Mouse (Mus musculus) heart, embryonic 12.5 days (tissue): ENCODE data around the gene Ift22. TPM values are rescaled to one million over a fixed set of nuclear protein-coding genes. Genes with fewer than 3 reads are reported as not detected.

Experiments used
- ATAC-seq: fragments of 200-750 bp; cut with Nextera tagmentation; 2 replicates; pipeline ENCODE4 v1.8.0; 2017; ENCODE audit warnings: moderate TSS enrichment, moderate library complexity; ENCODE audit not compliant: insufficient number of reproducible peaks, low FRiP score
- H3K27ac ChIP-seq: fragments of 300-500 bp; sonication (generic); 2 replicates; pipeline ENCODE4 v1.5.1; 2016; ENCODE audit warnings: mild to moderate bottlenecking, moderate library complexity; ENCODE audit not compliant: poor library complexity, severe bottlenecking
- H3K27me3 ChIP-seq: fragments of 300-500 bp; sonication (generic); replicated peaks from 2 replicates; pipeline ENCODE4 v1.6.1; 2016; ENCODE audit warnings: mild to moderate bottlenecking, moderate library complexity
- H3K36me3 ChIP-seq: fragments of 300-500 bp; sonication (generic); 2 replicates; pipeline ENCODE4 v1.6.1; 2016; ENCODE audit warnings: mild to moderate bottlenecking, moderate library complexity
- H3K4me1 ChIP-seq: fragments of 300-500 bp; sonication (generic); replicated peaks from 2 replicates; pipeline ENCODE4 v1.6.1; 2016; ENCODE audit warnings: mild to moderate bottlenecking
- H3K4me2 ChIP-seq: fragments of 300-500 bp; sonication (generic); 2 replicates; pipeline ENCODE4 v1.6.1; 2016; ENCODE audit warnings: mild to moderate bottlenecking, moderate library complexity
- H3K4me3 ChIP-seq: fragments of 300-500 bp; sonication (generic); 2 replicates; pipeline ENCODE4 v1.5.1; 2016; ENCODE audit warnings: mild to moderate bottlenecking
- H3K9ac ChIP-seq: fragments of 300-500 bp; sonication (generic); 2 replicates; pipeline ENCODE4 v1.6.1; 2016; ENCODE audit warnings: mild to moderate bottlenecking, moderate library complexity
- H3K9me3 ChIP-seq: fragments of 300-500 bp; sonication (generic); replicated peaks from 2 replicates; pipeline ENCODE4 v1.6.1; 2016; ENCODE audit warnings: mild to moderate bottlenecking, moderate library complexity
- WGBS: fragments of 180-500 bp; shearing (Covaris S2); methylation state at CpG from one replicate; pipeline ENCODE4 v1.1.7; 2016; 5-methylcytosine and 5-hydroxymethylcytosine counted together
- polyA plus RNA-seq: library from polyadenylated mRNA; unstranded; fragments of >200 nt; fragmentation: Nextera tagmentation; extraction: Ambion mirVana; gene quantifications from 2 replicates; pipeline ENCODE4 v1.2.1, GENCODE M21; 2016

The Ift22 gene
- 36.9 and 40.9 TPM in 2 replicates for polyA plus RNA-seq

- peak within 1 kb of the TSS; percentile 69 for H3K4me3 ChIP-seq
- peaks cover 20% of the 10 kb centered on the region for H3K36me3 ChIP-seq
- peak within 1 kb of the TSS; percentile 63 for H3K9ac ChIP-seq
- peak; percentile 86 for ATAC-seq
- peaks cover 4% of the 10 kb centered on the region; the same call in 1 of the 2 replicates for H3K4me1 ChIP-seq
- H3K27me3 ChIP-seq, result no peaks in the 10 kb centered on the region
- no peaks in the 10 kb centered on the region; the same call in 1 of the 2 replicates for H3K9me3 ChIP-seq
- peak within 1 kb of the TSS; percentile 66 for H3K4me2 ChIP-seq
- H3K27ac ChIP-seq, result no peak within 1 kb of the TSS
- WGBS, result 8% methylated on average over 32 of the region's 32 CpGs
Measured at GRCm38 (mm10) chr5:136907991-136908857, at the start of gene Ift22. Ift22 (plus strand) TSS chr5:136908150.

DNA sequence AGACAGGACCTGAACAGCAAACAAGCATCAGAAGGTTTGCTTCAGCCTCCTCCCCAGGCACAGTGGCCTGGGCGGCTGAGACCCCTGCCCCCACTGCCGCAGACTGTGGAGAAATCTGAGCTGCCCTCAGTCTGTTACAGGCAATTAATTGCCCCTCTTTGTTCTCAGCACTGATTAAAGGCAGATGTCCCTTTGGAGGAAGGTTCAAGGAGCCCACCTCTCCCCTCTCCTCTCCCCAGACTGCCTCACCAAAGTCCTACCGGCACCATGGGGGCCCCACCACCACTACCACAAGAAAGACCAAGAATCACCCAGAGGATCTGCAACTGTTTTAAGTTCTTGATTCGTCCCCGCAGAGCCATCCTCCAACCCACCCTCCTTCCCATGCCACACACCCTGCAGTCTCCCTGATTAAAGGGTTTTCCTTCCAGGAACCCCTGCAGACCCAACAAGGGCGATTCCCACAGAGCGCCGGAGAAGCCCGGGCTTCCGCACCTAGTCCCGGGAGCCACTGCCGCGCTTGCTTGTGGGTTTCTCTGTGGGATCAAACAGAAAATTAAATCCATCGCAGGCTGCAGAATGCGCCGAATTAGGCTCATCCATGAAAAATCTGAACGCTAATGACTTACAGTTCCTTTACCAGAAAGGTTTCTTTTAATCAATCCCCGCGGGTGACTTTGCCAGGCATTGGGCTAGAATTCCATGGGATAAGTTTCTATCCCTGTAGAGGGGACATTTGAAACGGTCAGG is 46.6 kb upstream of the Ift22 start:
- Histone ChIP-seq H3K9me3 (no peaks in the 10 kb centered on the region), H3K27me3 (peaks cover 14% of the 10 kb centered on the region), H3K4me2 (peak overlapping the region; percentile 36), H3K36me3 (no peaks in the 10 kb centered on the region), H3K27ac (no peak overlapping the region), H3K4me3 (no peak overlapping the region), H3K9ac (peak overlapping the region; percentile 35; the same call in 1 of the 2 replicates), H3K4me1 (peaks cover 36% of the 10 kb centered on the region)
- ATAC-seq, result no peak
- 13% methylated on average over 20 of the region's 20 CpGs for WGBS

DNA sequence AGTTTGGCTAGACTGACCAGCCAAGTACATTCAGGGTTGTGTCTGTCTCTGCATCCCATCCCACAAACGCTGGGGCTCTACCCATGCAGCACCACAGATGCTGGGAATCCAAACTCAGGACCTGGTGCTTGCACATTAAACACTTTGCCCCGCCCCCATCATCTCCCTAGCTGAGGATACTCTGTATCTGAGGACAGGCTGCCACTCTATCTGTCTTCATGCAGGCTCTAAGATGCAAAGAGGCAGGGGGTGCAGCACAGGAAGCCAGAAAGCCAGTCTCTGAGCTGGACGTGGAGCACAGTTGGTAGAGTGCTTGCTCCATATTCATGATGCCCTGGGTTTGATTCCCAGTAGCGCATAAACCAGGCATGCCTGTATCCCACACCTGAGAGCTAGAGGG is 45.1 kb upstream of the Ift22 start:
- peaks cover 14% of the 10 kb centered on the region for H3K27me3 ChIP-seq
- 51% methylated on average over 4 of the region's 4 CpGs for WGBS
- ATAC-seq, result no peak
- no peaks in the 10 kb centered on the region for H3K36me3 ChIP-seq
- peaks cover 36% of the 10 kb centered on the region for H3K4me1 ChIP-seq
- H3K4me3 ChIP-seq, result no peak overlapping the region
- no peak overlapping the region for H3K9ac ChIP-seq
- no peak overlapping the region for H3K4me2 ChIP-seq
- no peaks in the 10 kb centered on the region for H3K9me3 ChIP-seq
- peak overlapping the region; percentile 92; the same call in 1 of the 2 replicates for H3K27ac ChIP-seq

DNA sequence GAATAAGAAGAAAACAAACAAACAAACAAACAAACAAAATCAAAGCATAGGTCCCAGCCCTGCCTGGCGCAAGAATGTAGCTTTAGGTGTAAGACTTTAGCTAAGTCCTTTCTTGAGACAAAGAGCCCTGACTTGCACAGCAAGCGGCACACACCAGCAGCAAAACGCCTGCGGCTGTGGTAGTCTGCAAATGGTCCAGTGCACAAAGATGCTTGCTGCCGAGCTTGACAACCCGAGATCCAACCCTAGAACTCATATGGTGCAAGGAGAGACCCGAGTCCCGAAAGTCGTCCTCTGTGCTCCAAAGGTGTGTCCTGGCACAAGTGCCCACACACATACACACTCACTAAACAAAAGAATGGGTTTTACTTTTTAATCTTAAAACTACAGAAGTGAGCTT is 44.7 kb upstream of the Ift22 start:
- H3K4me2 ChIP-seq, result peak overlapping the region; percentile 62
- WGBS, result 49% methylated on average over 9 of the region's 9 CpGs
- H3K36me3 ChIP-seq, result no peaks in the 10 kb centered on the region
- peak overlapping the region; percentile 42; the same call in 1 of the 2 replicates for H3K9ac ChIP-seq
- H3K27ac ChIP-seq, result peak overlapping the region; percentile 92
- ATAC-seq, result no peak
- H3K27me3 ChIP-seq, result peaks cover 14% of the 10 kb centered on the region
- H3K9me3 ChIP-seq, result no peaks in the 10 kb centered on the region
- no peak overlapping the region for H3K4me3 ChIP-seq
- peaks cover 36% of the 10 kb centered on the region for H3K4me1 ChIP-seq

- H3K4me3 ChIP-seq, result 0 out of 2 replicates have a peak overlapping the region, but pooled peaks have one; percentile 8
- ATAC-seq, result peak; percentile 87
- H3K4me2 ChIP-seq, result peak overlapping the region; percentile 62
- H3K27ac ChIP-seq, result peak overlapping the region; percentile 92
- H3K9ac ChIP-seq, result peak overlapping the region; percentile 42
- peaks cover 14% of the 10 kb centered on the region for H3K27me3 ChIP-seq
- WGBS, result 8% methylated on average over 14 of the region's 14 CpGs
- no peaks in the 10 kb centered on the region for H3K9me3 ChIP-seq
- peaks cover 36% of the 10 kb centered on the region for H3K4me1 ChIP-seq
- H3K36me3 ChIP-seq, result no peaks in the 10 kb centered on the region
Measured at GRCm38 (mm10) chr5:136863961-136864674, 43.8 kb upstream of the Ift22 start.

DNA sequence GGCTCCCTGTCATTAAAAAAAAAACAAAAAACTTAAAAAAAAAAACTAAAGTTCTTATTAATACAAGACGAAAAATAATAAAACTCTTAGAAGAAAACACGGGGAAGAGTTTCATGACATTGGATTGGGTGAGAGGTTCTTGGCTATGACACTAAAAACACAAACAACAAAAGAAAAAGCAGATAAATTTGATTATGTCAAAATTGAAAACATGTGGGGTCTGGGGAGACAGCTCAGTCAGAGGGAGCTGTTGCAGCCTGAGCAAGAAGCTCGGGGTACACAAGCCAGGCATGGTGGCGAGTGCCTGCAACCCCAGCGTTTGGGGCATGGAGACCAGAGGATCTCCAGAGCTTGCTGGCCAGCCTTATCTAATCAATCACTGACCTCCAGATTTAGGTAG is 40.2 kb upstream of the Ift22 start:
- H3K27me3 ChIP-seq, result 0 out of 2 replicates have a peak, but pooled peaks cover under 1% of the 10 kb centered on the region
- no peaks in the 10 kb centered on the region for H3K9me3 ChIP-seq
- no peak overlapping the region for H3K27ac ChIP-seq
- ATAC-seq, result no peak
- H3K9ac ChIP-seq, result no peak overlapping the region
- 62% methylated on average over 5 of the region's 5 CpGs for WGBS
- no peak overlapping the region for H3K4me2 ChIP-seq
- peaks cover 29% of the 10 kb centered on the region for H3K4me1 ChIP-seq
- no peak overlapping the region for H3K4me3 ChIP-seq
- H3K36me3 ChIP-seq, result no peaks in the 10 kb centered on the region

- Histone ChIP-seq H3K9me3 (no peaks in the 10 kb centered on the region), H3K36me3 (no peaks in the 10 kb centered on the region), H3K4me1 (peaks cover 10% of the 10 kb centered on the region), H3K9ac (no peak overlapping the region), H3K27me3 (no peaks in the 10 kb centered on the region), H3K4me3 (no peak overlapping the region), H3K4me2 (no peak overlapping the region), H3K27ac (no peak overlapping the region)
- 61% methylated on average over 10 of the region's 10 CpGs for WGBS
- ATAC-seq, result no peak
Measured at GRCm38 (mm10) chr5:136869451-136870114, 38.4 kb upstream of the Ift22 start.

GRCm38 (mm10) chr5:136872417-136872816 is 35.5 kb upstream of the Ift22 start:
- H3K4me2 ChIP-seq, result no peak overlapping the region
- no peaks in the 10 kb centered on the region for H3K27me3 ChIP-seq
- H3K27ac ChIP-seq, result no peak overlapping the region
- WGBS, result 66% methylated on average over 8 of the region's 8 CpGs
- H3K9ac ChIP-seq, result no peak overlapping the region
- H3K36me3 ChIP-seq, result no peaks in the 10 kb centered on the region
- H3K9me3 ChIP-seq, result no peaks in the 10 kb centered on the region
- ATAC-seq, result no peak
- no peak overlapping the region for H3K4me3 ChIP-seq
- H3K4me1 ChIP-seq, result peaks cover 5% of the 10 kb centered on the region; the same call in 1 of the 2 replicates

DNA sequence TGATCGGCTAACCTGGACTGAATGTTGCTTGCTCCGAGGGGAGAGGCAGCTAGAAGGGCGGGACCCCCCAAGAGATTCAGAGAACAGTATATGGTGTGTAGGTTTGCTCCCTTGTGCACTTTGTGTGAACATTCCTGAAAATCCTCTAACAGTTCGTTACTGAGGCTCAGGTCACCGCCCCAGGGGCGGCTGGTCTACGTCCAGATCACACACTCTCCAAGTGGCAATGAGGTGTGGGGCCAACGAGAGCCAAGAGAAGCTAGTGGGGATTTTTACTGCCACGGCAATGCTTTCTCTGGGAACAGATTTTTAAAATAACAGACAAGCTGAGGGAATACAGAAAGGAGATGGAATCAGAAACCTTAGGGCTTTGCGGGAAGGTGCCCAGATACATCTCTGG is 33.7 kb upstream of the Ift22 start:
- WGBS, result 54% methylated on average over 10 of the region's 10 CpGs
- H3K36me3 ChIP-seq, result no peaks in the 10 kb centered on the region
- H3K4me2 ChIP-seq, result no peak overlapping the region
- H3K27me3 ChIP-seq, result no peaks in the 10 kb centered on the region
- H3K27ac ChIP-seq, result no peak overlapping the region
- no peak overlapping the region for H3K9ac ChIP-seq
- ATAC-seq, result no peak
- no peak overlapping the region for H3K4me3 ChIP-seq
- H3K4me1 ChIP-seq, result peaks cover 5% of the 10 kb centered on the region; the same call in 1 of the 2 replicates
- H3K9me3 ChIP-seq, result no peaks in the 10 kb centered on the region

- 64% methylated on average over 8 of the region's 8 CpGs for WGBS
- H3K4me2 ChIP-seq, result no peak overlapping the region
- H3K27ac ChIP-seq, result no peak overlapping the region
- peaks cover 39% of the 10 kb centered on the region for H3K27me3 ChIP-seq
- no peak overlapping the region for H3K9ac ChIP-seq
- no peaks in the 10 kb centered on the region for H3K36me3 ChIP-seq
- ATAC-seq, result no peak
- no peaks in the 10 kb centered on the region for H3K9me3 ChIP-seq
- H3K4me1 ChIP-seq, result peaks cover 11% of the 10 kb centered on the region
- H3K4me3 ChIP-seq, result no peak overlapping the region
Measured at GRCm38 (mm10) chr5:136880101-136880500, 27.8 kb upstream of the Ift22 start.
